Mouse (Mus musculus) lung, postnatal 0 days (tissue): Measurements from ENCODE around the gene Pygm.

Experiments
- CTCF ChIP-seq: IDR thresholded peaks from 2 replicates; pipeline ENCODE4 v1.5.1; 2016; ENCODE audit warnings: antibody characterized with exemption, mild to moderate bottlenecking
- EP300 ChIP-seq: IDR thresholded peaks from 2 replicates; pipeline ENCODE4 v1.6.1; 2016; ENCODE audit warnings: antibody characterized with exemption, mild to moderate bottlenecking, control low read depth

DNA sequence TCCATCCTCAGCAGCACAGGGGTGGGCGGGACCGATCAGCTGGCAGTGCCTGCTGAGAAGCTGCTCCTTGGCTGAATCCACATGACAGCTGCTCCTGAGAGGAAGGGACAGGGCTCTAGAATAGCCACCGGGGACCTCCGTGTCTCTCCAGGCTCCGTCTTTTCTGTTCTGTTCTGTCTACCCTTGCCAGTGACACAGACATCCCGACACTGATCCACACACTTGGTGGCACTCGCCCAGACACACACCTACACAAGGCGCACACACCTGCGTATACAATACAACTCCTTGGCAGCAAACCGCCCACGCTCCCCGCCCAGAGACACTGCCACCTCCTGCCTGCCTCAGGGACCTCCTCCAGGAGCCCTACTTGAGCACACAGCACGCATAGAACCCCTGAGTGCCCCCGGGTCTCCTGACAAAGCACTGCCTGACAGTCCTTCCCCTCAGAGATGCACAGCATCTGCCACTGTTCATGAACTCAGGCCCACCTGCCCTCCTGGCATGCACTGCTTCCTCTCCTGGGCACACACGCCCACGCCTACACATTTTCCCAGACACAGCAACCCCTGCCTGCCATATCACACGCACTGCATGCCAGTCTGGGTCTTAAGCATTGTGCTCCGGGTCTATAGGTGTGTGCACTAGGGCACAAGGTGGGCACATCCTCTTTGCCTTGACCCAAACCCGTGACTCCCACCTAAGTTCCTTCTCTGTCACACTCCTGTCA, 36.4 kb downstream of the Pygm start:
- TF ChIP-seq EP300 (no peak), CTCF (no peak)
